Mouse (Mus musculus) small intestine, adult 2 months (tissue): Measurements from ENCODE around the gene Fbxo3.

ENCODE experiments used
- CTCF ChIP-seq: fragments of 200-500 bp; IDR thresholded peaks from 2 replicates; pipeline ENCODE4 v1.5.1; 2012; ENCODE audit warnings: low read depth, mild to moderate bottlenecking, control low read depth, inconsistent platforms, low read length, moderate library complexity, mixed read lengths; ENCODE audit not compliant: insufficient replicate concordance, insufficient read length; ENCODE audit errors: extremely low read depth
- POLR2A ChIP-seq: fragments of 200-500 bp; IDR thresholded peaks from 2 replicates; pipeline ENCODE4 v1.6.1; 2012; ENCODE audit warnings: low read depth, mild to moderate bottlenecking, control low read depth, inconsistent platforms, low read length, moderate library complexity

GRCm38 (mm10) chr2:104104800-104105199, 77.3 kb downstream of the Fbxo3 start:
- TF ChIP-seq CTCF = no peak
- TF ChIP-seq POLR2A = no peak
